Mouse (Mus musculus) liver, adult 2 months (tissue): ENCODE measurements around the gene Pdcd4.

ENCODE experiments used
- CTCF ChIP-seq: fragments of 200-500 bp; IDR thresholded peaks from 2 replicates; pipeline ENCODE4 v1.5.1; 2011; ENCODE audit warnings: low read depth, low read length, control low read depth
- POLR2A ChIP-seq: fragments of 200-500 bp; IDR thresholded peaks from 2 replicates; pipeline ENCODE4 v1.6.1; 2011; ENCODE audit warnings: low read length, control low read depth; ENCODE audit not compliant: insufficient read depth; ENCODE audit errors: extremely low read depth

GRCm38 (mm10) chr19:53942342-53942741 is 50.3 kb downstream of the Pdcd4 start:
- no peak for TF ChIP-seq POLR2A
- TF ChIP-seq CTCF = no peak
